Mouse (Mus musculus) B cell, adult 2 months (primary cell): Measurements from ENCODE around the gene Ccdc96.

Source experiments
- DNase-seq, 2 experiments: peaks; one replicate each; pipeline ENCODE4 v3.0.0; 2022

Gene Ccdc96

DNA sequence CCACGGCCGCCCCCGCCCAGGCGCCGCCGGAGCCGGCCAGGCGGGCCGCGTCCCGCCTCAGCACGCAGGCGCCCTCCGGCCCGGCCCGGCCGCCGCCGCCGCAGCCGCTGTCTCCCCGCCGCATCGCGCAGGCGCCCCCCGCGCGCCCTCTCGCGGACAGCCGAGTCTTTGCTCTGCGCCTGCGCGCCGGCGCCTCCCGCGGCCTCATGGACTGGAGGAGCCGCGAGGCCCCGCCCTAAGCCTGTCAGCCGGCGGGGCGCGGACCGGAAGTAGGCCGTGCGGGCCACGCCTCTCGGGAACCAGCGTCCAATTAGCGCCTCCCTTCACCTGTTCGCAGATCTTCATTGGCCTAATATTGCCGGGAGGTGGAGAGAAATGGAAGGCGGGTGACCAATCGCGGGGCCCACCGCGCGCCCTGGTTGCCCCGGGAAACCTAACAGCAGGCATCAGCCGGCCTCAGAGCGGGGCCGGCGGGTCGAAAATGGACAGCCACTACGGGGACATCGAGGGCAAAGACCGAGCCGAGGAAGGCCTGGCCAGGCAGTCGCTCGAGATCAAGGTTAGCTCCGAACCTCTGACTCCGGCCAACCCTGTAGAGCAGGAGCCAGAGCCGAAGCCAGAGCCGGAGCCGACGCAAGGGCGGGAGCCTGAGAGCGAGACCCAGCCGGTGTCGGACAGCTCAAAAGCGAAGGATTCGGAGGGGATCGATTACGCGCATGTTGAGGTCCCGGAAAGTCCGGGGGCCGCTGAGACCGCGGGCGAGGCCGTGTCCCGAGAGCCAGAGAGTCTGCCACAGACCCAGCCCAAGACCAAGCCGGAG lies at the start of gene Ccdc96, which contains the start of gene Tada2b:
Gene Ccdc96 (plus strand): TSS at position 418 of the 820 bp plus-strand sequence.
Gene Tada2b (minus strand): TSS at position 115 of the 820 bp plus-strand sequence.
- DNase-seq, result peak; percentile 97 to 98

DNA sequence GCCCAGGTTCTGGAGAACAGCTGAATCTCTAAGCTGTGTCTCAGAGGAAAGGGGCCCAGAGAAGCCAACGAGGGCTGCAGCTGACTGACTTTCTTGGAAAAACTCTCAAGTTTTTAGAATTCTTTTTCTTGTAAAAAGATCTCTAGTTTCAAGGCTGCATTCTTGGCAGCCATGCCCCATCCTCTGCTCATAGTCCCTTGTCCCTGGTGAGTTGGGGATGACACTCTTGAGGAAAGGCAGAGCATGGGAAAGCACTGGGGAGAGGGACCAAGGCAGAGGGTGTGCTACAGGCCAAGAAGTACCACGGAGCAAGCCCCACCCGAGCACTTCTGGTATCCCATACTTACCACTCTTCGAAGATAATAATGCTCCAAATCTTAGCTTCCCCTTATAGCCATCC lies 47.5 kb upstream of the Ccdc96 start:
- DNase-seq, result no peak

DNA sequence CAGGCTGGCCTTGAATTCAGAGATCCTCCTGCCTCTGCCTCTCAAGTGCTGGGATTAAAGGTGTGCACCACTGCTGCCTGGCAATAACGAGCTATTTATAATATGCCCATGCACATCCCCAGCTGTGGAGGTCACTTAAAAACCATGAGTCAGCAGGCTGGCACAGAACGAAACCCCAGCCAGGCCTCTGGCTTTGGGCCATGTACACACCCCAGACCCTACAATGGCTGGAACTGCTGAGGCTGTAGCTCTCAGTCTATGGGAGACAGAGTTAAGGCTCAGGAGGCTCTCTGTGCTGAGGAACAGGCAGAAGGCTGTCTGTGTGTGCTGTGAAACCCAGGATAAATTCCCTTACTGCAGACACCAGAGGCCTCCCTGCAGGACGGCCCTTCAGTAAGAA lies 43.6 kb upstream of the Ccdc96 start:
- DNase-seq, result no peak

DNA sequence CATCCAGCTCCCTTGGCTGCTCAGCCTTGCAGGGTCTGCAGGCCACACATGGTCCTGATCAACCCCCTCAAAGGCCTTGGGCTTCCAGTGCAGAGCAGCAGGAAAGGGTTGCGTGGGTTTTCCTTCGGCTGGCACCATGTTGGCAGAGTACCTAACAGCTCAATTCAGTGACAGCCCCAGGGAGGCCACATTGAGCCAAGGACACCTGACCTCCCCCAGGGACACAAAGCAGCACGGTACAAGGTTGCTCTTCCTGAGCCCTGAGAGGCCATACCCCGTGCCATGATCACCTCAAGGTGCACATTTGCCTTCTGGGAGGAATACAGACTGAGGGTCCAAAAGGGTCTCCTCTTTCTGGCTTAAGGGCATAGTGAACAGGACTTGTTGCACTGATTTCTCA lies 39.8 kb upstream of the Ccdc96 start:
- no peak for DNase-seq

DNA sequence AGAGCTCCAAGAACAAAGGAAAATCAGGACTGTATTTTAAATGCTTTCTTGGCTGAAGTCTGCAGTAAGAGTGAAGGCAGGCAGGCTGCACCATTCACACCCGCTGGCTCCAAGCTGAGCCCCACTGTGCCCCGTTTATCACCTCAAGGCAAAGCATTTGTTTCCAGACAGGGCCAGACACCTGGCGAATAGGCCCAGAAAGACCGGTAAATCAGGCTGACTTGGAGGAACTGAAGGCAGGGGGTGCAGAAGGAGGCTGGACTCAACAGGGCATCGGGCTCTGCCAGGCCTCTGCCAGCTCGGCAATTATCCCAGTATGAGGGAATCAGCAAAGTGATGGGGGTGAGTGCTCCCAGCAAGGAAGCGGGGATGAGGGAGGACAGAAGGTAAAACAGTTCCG lies 39.4 kb upstream of the Ccdc96 start:
- DNase-seq, result no peak

DNA sequence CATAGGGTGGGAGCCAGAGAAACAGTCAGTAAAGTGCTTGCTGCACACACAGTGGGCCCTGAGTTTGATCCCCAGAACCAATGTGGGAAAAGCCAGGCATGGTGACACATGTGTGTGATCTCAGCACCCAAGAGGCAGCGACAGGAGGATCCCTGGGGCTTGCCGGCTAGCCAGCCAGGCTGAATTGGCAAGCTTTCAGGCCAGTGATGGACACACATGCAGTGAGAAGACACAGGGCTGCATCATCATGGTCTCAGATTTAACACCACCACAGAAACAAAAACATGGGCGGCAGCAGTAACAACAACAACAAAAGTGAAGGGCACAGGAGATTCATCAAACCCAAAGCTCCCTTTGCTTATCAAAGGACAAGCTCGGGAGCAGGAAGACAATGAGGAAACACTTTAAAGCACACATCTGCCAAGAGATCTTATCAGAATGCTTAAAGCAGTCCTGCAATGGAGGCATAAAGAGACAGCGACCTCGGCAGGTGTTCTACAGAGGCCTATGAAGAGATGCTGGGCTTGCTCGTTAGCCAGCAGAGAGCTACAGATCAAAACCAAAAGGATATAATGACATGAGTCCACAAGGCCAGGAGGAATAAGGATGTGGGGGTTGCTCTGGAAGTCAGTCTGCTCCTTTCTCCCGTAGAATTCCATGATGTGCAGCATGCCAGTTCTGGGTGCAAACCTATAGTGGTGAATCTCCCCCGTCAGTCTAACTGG lies 38.1 kb upstream of the Ccdc96 start:
- no peak for DNase-seq

DNA sequence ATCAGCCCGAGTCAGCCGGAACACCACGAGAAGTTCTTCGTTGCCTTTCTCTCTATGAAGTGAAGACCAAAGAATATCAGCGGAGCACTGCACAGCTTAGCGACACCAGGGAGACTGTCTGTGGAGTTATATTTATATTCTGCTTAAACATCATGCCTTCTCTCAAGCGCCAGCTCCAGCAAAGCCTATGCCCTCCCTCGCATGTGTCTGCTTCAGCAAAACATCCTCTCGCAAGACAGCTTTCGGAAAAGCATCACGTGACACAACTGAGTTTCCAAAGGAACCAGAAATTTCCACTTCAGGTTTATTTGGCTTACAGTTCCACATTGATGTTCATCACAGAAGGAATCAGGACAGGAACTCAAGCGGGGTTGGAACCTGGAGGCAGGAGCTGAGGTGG lies 36.5 kb upstream of the Ccdc96 start:
- DNase-seq, result no peak

DNA sequence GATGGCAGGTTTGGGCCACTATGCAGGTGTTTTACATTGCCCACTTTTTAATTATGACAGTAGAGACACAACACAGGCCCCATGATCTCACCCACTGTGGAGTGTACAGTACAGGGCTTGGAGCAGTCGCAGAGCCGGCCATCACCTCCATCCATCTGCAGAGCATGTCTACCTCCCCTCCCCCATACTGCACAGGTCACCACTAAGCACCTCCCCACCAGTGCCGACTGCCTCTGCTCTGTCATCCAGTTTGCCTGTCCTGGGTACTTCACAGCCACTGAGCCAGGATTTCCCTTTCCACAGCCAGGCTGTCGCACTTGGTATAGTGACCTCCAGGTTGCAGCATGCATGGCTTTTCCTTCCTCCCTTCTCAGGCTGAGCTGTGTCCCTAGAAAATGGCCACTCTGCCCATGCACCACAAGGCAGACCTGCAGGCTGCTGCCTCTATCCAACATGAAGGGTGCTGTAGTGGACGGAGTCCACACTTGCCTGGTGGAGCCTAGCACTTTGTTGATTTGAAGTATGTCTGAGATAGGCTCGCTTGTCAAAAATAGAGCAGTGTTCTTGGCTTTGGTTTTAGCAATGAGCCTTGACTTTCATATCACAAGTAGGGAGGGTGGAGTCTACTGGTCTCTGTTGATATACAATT lies 34.6 kb upstream of the Ccdc96 start:
- DNase-seq, result no peak

DNA sequence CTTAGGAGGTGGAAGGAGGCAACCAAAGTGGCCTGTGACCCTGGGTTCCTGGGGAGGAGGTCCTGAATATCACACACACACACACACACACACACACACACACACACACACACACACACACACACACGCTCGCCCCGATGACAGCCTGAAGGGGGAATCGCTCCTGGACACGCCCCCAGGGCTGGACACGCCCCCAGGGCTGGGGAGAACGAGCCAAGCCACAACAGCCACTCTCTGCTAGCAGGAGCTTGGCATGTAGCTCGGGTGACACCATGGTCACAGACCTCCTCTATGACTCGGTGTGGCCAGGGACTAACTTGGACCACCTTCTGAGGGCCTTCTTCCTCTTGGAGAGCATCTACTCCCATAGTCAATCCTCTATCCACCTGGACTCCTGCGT lies 33.3 kb upstream of the Ccdc96 start:
- DNase-seq, result peak; percentile 48 to 57

DNA sequence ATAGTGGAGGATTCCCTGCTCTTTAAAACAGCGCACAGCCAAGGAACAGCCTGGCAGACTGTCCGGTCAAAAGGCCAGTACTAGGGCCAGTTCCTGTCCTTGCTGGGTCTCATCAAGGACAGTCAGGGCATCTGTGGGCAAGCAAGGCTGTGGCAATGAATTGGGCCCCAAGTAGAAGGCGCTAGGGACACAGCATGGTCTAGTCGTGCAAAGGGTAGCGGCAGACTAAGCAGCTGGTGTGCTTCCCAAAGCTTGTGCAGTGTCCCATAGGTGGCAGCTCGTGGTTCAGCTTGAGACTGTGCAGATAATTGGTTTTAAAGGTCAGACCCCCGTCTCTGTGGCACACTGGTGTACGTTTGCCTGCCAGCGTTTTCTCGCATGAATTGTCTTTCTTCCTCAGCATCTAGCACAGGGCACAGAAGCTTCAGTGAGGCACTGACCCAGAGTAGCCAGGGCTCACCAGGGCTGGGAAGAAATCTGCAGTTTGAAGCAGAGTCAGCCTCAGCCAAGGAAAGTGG lies 32.5 kb upstream of the Ccdc96 start:
- DNase-seq, result no peak

DNA sequence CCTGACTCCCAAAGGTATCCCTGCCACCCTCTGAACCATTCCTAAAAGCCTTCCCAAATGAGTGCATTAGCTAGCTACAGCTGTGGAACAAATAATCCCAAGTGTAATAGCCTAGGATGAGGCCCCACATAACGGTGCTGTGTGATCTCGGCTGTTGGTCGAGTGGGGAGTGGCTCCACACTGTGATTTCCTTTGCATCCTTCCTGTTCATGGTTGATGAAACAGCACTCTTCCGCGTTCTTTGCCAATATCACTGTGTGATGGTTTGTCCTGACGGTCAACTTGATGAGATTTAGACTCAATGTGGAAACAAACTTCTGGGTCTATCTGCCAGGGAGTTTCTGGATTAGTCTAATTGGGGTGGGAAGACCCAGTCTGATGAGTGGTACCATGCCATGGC lies 31.6 kb upstream of the Ccdc96 start:
- peak; percentile 34 to 48 for DNase-seq

DNA sequence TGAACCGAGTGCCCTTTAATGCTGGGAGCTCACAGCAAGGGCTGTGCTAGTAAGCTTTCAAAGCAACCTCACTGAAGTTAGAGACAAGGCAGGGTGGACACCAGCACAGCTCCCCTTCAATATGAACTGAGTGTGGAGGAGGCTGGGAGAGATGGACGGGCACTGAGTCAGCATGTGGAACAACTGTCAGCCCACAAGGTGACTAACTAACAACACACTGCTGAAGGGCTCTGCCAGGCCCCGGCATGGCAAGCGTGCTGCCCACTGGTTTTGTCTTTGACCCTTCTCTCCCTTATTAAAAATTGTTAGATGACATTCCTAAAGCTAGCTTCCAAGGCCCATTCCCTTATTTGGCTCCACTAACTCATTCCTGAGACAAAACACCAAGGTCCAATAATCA lies 26.7 kb upstream of the Ccdc96 start:
- DNase-seq, result no peak

DNA sequence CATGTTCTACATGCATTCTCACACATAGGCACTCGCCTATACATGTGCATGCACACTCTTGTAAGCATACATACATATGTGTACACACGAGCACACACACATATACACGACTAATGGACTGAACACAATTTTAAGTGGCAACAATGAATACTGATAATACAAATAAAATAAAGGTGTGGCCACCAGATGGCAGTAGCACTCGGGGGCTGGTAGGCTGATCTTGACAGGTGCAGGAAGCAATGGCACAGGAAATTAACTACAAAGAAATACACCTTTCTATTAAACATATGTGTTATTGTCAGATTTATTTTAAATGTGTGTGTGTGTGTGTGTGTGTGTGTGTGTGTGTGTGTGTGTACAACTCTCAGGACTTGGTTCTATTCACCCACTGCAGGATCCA lies 25.5 kb upstream of the Ccdc96 start:
- peak; percentile 81 to 85 for DNase-seq

DNA sequence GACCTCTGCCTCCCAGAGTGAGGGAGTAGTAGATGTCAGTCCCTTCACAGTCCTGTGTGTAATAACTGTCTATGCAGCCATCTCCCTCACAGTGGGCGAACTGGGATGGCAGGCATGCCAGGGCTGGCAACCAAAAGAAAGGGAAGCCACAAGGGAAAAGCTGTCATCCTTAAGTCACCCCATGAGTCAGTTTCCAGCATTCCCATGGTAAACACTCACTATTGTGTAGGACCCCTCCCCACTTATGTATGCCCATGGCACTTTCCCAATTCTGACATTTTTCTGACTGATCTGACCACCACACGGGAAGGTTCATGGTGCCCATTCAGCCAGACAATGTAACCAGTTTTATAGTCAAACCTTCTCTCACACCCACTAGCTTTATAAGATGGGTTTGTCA lies 23.7 kb upstream of the Ccdc96 start:
- DNase-seq, result no peak

DNA sequence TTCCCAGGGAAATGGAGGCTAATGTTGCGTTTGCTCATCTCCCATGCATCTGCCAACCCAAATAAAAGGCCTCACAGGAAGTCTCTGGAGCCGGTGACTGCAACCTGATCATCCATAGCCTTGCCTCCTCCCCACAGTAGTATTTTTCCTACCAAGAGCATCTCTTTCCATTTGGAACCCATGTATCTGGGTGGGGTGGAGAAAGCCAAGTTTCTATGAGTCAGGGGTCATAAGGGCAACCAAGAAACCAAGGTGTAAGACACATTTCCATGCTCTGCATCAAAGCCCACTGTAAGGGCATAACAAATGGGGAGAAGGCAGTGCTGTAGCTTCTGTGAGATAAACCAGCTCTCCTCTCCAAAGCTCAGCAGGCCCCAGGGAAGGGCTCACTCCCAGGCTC lies 23.2 kb upstream of the Ccdc96 start:
- no peak for DNase-seq

DNA sequence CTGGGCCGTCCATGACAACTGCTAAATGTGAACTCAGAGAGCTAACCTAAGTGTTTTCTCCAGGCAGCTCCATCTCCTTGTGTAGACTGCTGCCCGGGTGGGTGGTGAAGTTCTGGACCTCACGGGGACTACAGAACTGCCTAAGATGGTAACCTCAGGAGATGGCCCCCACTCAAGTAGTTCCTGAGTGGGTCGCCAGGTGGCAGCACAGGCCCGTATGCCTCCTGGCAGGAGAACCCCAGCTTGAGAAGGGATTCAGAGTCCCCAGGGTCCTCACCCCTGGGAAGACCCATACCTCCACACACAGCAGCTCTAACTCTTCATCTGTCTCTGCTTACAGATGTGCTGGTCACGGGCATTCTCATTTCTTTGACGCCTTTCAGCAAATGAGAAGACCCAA lies 21.6 kb upstream of the Ccdc96 start:
- peak; percentile 90 for DNase-seq

DNA sequence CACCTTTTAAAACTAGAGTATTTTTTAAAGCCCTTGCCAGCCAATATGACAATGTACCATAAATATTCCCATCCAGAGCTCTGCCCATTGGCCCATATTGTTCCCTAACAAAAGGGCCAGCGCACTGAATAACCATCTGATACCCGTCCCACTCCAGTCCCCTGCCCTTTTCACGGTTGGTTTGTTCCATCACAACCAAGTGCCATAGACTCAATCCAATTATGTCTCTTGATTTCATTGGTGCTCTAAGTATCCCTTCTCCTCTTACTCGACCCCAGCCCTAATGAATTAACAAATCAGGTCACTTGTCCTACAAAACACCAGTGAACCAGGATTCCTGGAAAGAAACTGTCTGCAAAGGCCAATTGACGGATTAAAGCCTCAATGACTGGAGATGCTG lies 21.0 kb upstream of the Ccdc96 start:
- no peak for DNase-seq

DNA sequence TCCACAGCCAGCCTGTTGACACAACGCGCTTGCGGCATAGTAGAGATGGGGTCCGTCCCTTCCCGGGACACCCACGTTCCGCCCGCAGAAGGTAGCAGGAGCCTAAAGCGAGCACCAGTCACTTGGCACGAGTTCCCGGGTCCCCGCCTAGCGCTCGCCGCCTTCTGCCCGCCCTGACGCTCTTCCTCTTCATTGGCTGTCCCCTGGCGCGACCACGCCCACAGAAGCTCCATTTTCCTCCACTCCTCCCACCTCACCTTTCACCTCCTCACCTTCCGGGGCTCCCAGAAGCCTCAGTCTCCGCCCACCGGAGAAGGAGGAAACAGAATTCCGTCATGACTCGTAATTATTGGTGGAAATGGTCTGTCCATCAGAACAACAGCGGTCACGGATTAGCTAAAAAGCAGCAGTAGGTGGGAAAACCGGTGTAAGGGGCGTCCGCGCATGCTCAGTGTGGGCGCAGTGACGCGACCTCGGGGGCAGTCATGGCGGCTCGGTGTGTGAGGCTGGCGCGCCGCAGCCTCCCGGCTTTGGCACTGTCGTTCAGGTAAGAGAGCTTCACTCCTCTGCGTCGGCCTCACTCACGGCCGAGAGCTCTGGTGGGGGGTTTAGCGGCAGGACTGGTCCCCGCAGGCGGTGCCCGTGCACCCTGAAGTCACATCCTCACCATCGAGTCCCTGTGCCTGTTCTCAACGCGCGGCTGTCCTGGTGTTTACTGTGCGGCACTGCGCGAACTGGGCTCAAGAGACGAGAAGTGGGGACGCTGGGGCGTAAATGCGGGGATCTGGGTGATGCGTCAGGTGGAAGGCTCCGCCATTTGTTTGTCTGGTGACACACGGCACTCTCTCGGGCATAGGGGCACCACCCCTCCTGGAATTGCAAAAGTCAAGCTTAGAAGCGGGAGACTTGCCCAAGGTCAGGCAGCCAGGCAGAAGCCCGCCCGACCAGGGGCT lies 19.4 kb upstream of the Ccdc96 start, which contains the start of gene Grpel1:
Gene Grpel1 (plus strand): TSS at position 290 of the 953 bp plus-strand sequence.
- DNase-seq, result peak; percentile 96

DNA sequence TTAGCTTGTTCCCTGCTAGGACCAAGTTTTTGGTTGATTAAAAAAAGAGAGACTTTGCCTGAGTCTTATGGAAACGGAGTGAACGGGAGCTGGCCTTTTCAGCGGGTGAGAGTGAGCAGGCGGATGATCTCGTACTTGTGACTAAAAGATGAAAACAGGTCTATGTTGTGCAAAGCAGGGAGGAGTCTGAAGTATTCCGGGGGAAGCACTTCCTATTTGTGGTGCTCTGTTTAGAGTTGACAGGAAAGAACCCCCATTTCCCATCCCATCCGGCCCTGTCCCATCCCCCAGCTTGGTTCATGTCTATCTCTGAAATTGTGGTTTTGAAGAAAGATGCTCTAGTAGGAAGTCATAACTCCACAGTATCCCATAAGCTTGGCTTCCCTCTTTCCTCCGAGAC lies 18.5 kb upstream of the Ccdc96 start:
- DNase-seq, result no peak

DNA sequence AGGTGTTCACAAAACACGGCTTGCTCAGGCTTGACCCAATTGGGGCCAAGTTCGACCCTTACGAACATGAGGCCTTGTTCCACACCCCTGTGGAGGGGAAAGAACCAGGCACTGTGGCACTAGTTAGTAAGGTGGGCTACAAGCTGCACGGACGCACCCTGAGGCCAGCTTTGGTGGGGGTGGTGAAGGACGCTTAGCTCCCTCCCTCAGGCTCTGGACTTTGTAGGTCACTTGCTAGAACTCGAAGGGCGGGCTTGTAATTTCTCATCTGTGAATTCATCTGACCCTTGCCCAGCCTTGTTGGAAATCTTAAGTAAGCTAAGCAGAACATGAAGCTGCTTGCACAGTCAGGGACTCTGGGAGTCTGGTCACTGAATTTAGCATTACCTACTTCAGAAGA lies 13.2 kb upstream of the Ccdc96 start:
- DNase-seq, result no peak

DNA sequence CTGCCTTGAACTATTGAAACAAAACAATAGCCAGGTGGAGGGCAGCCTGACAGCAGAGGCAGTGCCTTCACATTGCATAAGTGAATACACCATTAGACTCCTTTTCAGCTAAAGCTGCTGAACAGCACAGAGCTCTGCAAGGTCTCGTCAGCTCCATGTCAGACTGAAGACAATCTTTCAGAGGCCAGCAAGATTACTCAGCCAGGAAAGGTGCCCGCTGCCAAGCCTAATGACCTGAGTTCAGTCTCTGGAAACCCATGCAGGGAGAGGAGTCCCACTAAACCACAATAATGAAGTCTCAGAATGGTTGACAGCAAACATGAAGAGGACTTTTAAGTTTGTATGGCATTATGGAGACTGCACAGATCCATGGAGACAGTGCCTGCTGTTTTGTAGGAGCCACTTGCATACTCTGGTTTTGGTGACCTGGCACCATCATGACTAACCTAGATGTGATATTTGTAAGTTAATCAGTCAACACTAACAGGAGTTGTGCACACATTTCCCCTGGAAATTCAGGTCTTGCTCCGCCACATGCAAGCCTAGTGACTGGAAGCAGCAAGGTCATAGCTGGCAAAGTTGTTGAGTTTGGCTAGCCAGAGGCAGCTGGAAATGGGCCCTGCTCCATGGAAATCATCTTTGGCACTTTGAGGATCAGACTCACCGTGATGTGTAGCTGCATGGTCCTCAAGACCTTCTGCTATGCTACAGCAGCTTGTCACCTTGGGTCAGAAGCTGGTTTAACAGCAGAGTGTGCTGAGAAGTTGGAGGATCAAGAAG lies 11.3 kb upstream of the Ccdc96 start:
- no peak for DNase-seq
